Mouse (Mus musculus) embryo, embryonic 9.5 days (tissue): ENCODE results near the gene Wdpcp.
"Not testable (repeated sequence)": the region's sequence is repeated elsewhere in the genome, so short reads cannot be mapped to it uniquely, and the experiment has no call there.

Experiments used
- DNase-seq: peaks from one replicate; pipeline ENCODE4 v3.0.0-alpha.2; 2017; ENCODE audit errors: extremely low spot score

Gene Wdpcp

GRCm38 (mm10) chr11:21571700-21572381 lies at the start of gene Wdpcp, which contains the start of gene Mdh1:
TSS of gene Wdpcp (plus strand) at chr11:21572235.
TSS of gene Mdh1 (minus strand) at chr11:21572367.
- DNase-seq, result peak; percentile 93

- no peak for DNase-seq
These were observed 43.2 kb upstream of the Wdpcp start for GRCm38 (mm10) chr11:21528676-21529394.

- not testable (repeated sequence) for DNase-seq
These were observed 41.2 kb upstream of the Wdpcp start for GRCm38 (mm10) chr11:21530856-21531255.

GRCm38 (mm10) chr11:21540072-21540471 lies 32.0 kb upstream of the Wdpcp start:
- no peak for DNase-seq

- DNase-seq, result no peak
These were observed 31.4 kb upstream of the Wdpcp start for GRCm38 (mm10) chr11:21540622-21541021.

- DNase-seq, result no peak
These were observed 29.3 kb upstream of the Wdpcp start for GRCm38 (mm10) chr11:21542731-21543130.

- DNase-seq, result no peak
These were observed 27.0 kb upstream of the Wdpcp start for GRCm38 (mm10) chr11:21545021-21545420.

- no peak for DNase-seq
These were observed 26.1 kb upstream of the Wdpcp start for GRCm38 (mm10) chr11:21545951-21546350.

GRCm38 (mm10) chr11:21546671-21547070 lies 25.4 kb upstream of the Wdpcp start:
- DNase-seq, result no peak

- no peak for DNase-seq
These were observed 24.5 kb upstream of the Wdpcp start for GRCm38 (mm10) chr11:21547518-21547917.

GRCm38 (mm10) chr11:21549052-21549451 lies 23.0 kb upstream of the Wdpcp start:
- DNase-seq, result no peak

- no peak for DNase-seq
These were observed 22.3 kb upstream of the Wdpcp start for GRCm38 (mm10) chr11:21549754-21550153.

- no peak for DNase-seq
These were observed 21.5 kb upstream of the Wdpcp start for GRCm38 (mm10) chr11:21550222-21551173.

GRCm38 (mm10) chr11:21552049-21552448 lies 20.0 kb upstream of the Wdpcp start:
- no peak for DNase-seq

- no peak for DNase-seq
These were observed 12.3 kb upstream of the Wdpcp start for GRCm38 (mm10) chr11:21559727-21560126.

GRCm38 (mm10) chr11:21561347-21561746 lies 10.7 kb upstream of the Wdpcp start:
- no peak for DNase-seq

GRCm38 (mm10) chr11:21563617-21564325 lies 8.3 kb upstream of the Wdpcp start:
- no peak for DNase-seq

- no peak for DNase-seq
These were observed 7.2 kb upstream of the Wdpcp start for GRCm38 (mm10) chr11:21564681-21565405.

- no peak for DNase-seq
These were observed 5.1 kb upstream of the Wdpcp start for GRCm38 (mm10) chr11:21566934-21567333.

- DNase-seq, result no peak
These were observed 4.3 kb upstream of the Wdpcp start for GRCm38 (mm10) chr11:21567733-21568132.

GRCm38 (mm10) chr11:21569002-21569401 lies 3.0 kb upstream of the Wdpcp start:
- DNase-seq, result no peak
